Mouse (Mus musculus) heart, postnatal 0 days (tissue): ENCODE measurements around the gene Ly6c1. TPM values are rescaled to one million over a fixed set of nuclear protein-coding genes. Genes with fewer than 3 reads are reported as not detected.
"Not testable (repeated sequence)": the region's sequence is repeated elsewhere in the genome, so short reads cannot be mapped to it uniquely, and the experiment has no call there.

Experiments
- ATAC-seq: fragments of 200-750 bp; cut with Nextera tagmentation; 2 replicates; pipeline ENCODE4 v1.8.0; 2017; ENCODE audit warnings: low read depth, moderate number of reproducible peaks, moderate library complexity; ENCODE audit not compliant: insufficient read depth
- DNase-seq: peaks from one replicate; pipeline ENCODE4 v3.0.0-alpha.2; 2016; ENCODE audit warnings: low spot score
- H3K27ac ChIP-seq: fragments of 300-500 bp; sonication (generic); 2 replicates; pipeline ENCODE4 v1.5.1; 2014; ENCODE audit warnings: low read depth, mild to moderate bottlenecking
- H3K27me3 ChIP-seq: fragments of 300-500 bp; sonication (generic); 2 replicates; pipeline ENCODE4 v1.6.1; 2014; ENCODE audit warnings: low read length, mixed read lengths; ENCODE audit not compliant: control insufficient read depth, insufficient read depth
- H3K36me3 ChIP-seq: fragments of 300-500 bp; sonication (generic); replicated peaks from 2 replicates; pipeline ENCODE4 v1.6.1; 2014; ENCODE audit warnings: low read length, mixed read lengths; ENCODE audit not compliant: control insufficient read depth, insufficient read depth
- H3K4me1 ChIP-seq: fragments of 300-500 bp; sonication (generic); 2 replicates; pipeline ENCODE4 v1.6.1; 2014; ENCODE audit warnings: antibody characterized with exemption; ENCODE audit not compliant: control insufficient read depth, insufficient read depth
- H3K4me2 ChIP-seq: fragments of 300-500 bp; sonication (generic); 2 replicates; pipeline ENCODE4 v1.6.1; 2014; ENCODE audit warnings: low read depth, mild to moderate bottlenecking, low read length, moderate library complexity
- H3K4me3 ChIP-seq: fragments of 300-500 bp; sonication (generic); 2 replicates; pipeline ENCODE4 v1.5.1; 2014; ENCODE audit warnings: low read depth, low read length
- H3K9ac ChIP-seq: fragments of 300-500 bp; sonication (generic); replicated peaks from 2 replicates; pipeline ENCODE4 v1.6.1; 2014; ENCODE audit warnings: low read depth, low read length, mixed read lengths
- H3K9me3 ChIP-seq: fragments of 300-500 bp; sonication (generic); replicated peaks from 2 replicates; pipeline ENCODE4 v1.6.1; 2016; ENCODE audit warnings: low read length; ENCODE audit not compliant: control insufficient read depth
- WGBS: fragments of 180-500 bp; shearing (Covaris S2); extraction: QIAGEN DNeasy Blood & Tissue Kit; methylation state at CpG from one replicate; pipeline ENCODE4 v1.1.7; 2014; 5-methylcytosine and 5-hydroxymethylcytosine counted together
- polyA plus RNA-seq: library from polyadenylated mRNA; unstranded; fragments of >200 nt; fragmentation: Nextera tagmentation; extraction: Ambion mirVana; gene quantifications from 2 replicates; pipeline ENCODE4 v1.2.1, GENCODE M21; 2015
- total RNA-seq: library from RNA; depleted of rRNA; stranded (reverse); fragments of >200 nt; gene quantifications from 2 replicates; pipeline ENCODE4 v1.2.3, GENCODE M21; 2014; ENCODE audit warnings: low replicate concordance

The Ly6c1 gene
- total and polyA plus RNA-seq, 2 experiments from 2014 or later = 65.0 to 125 TPM

DNA sequence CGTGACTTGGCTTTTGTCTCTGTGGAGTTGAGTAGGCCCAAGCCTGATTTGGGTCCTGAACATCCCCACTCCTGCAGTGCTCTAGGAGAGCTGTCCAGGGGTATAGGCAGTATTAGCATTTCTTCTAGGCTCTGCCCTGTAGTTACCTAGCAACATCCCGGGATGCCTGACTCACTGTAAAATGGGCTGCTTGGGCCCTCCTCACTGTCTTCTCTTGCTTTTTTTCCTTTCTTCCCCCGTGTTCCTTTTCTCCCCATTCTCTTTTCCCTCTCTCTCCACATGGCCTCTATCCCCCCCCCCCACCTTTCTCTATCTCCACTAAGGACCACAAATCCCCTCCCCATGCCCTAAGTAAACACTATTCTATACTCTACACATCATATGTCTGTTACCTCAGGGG lies 2.5 kb upstream of the Ly6c1 start:
- WGBS = 47% methylated on average over 3 of the region's 3 CpGs
- H3K27ac ChIP-seq, H3K27me3 ChIP-seq, H3K36me3 ChIP-seq, H3K4me1 ChIP-seq, H3K9ac ChIP-seq, H3K4me3 ChIP-seq, DNase-seq, ATAC-seq, H3K4me2 ChIP-seq, H3K9me3 ChIP-seq: not testable (repeated sequence)

GRCm38 (mm10) chr15:75050593-75050992 lies 2.0 kb upstream of the Ly6c1 start:
- H3K4me2 ChIP-seq, H3K27ac ChIP-seq, H3K9me3 ChIP-seq, H3K36me3 ChIP-seq, H3K27me3 ChIP-seq, DNase-seq, H3K4me3 ChIP-seq, H3K4me1 ChIP-seq, ATAC-seq, H3K9ac ChIP-seq: not testable (repeated sequence)
- WGBS = 100% methylated on average over 1 of the region's 1 CpGs

DNA sequence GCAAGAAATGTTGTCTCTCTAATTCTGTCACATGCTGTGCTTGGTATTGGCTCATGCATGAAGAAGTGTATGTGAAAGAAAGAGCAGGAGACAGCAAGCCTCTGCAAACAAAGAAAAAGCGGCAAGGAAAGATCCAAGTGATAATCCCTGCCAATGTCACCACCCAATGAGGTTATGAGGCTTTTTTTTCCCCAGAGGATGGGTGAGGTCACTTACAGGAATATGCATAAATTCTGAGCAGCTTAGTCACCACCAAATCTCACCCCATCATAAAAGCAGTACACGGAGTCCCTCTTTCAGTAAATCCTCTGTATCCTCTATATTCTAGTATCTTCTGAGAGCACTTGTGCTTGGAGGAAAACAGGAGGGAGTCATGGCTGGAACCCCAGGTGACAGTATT lies 1.2 kb upstream of the Ly6c1 start:
- not testable (repeated sequence) for H3K36me3 ChIP-seq, H3K9ac ChIP-seq, H3K4me1 ChIP-seq, H3K4me2 ChIP-seq, ATAC-seq, H3K9me3 ChIP-seq, DNase-seq, H3K27me3 ChIP-seq, H3K27ac ChIP-seq, H3K4me3 ChIP-seq
- 35% methylated on average over 2 of the region's 2 CpGs for WGBS

- H3K4me1 ChIP-seq, DNase-seq, H3K4me3 ChIP-seq, H3K27me3 ChIP-seq, H3K9ac ChIP-seq, H3K9me3 ChIP-seq, ATAC-seq, H3K36me3 ChIP-seq: not testable (repeated sequence)
- Histone ChIP-seq H3K27ac (peak overlapping the region; percentile 55; the same call in 1 of the 2 replicates), H3K4me2 (peak overlapping the region; percentile 23; the same call in 1 of the 2 replicates)
- 91% methylated on average over 1 of the region's 1 CpGs for WGBS
Measured at GRCm38 (mm10) chr15:75047970-75048320, 685 bp downstream of the Ly6c1 start.

- not testable (repeated sequence) for H3K27ac ChIP-seq, H3K9me3 ChIP-seq, ATAC-seq
Measured at GRCm38 (mm10) chr15:75047313-75047969, 1.2 kb downstream of the Ly6c1 start.

DNA sequence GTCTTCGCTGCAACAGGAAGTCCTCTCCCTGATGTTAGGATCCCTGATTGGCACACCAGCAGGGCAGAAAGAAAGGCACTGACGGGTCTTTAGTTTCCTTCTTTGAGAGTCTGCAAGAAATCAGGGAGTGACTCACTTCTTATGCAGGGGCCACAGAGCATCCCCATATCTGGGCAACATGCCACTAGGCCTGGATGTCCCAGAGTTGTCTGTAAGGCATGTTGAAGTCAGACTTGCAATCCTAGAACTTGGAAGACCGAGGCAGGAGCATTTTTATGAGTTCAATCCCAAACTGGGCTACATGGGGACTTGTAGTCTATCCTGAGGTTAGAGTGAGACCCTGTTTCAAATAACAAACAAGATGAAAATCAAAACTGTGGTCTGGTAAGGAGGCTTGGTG lies 3.1 kb downstream of the Ly6c1 start:
- 67% methylated on average over 3 of the region's 3 CpGs for WGBS
- H3K9me3 ChIP-seq, H3K27ac ChIP-seq, H3K36me3 ChIP-seq, H3K9ac ChIP-seq, ATAC-seq, H3K4me2 ChIP-seq, H3K4me1 ChIP-seq, DNase-seq, H3K4me3 ChIP-seq, H3K27me3 ChIP-seq: not testable (repeated sequence)

More at GRCm38 (mm10) chr15:75047313-75047969, 1.2 kb downstream of the Ly6c1 start:
- not testable (repeated sequence) for H3K36me3 ChIP-seq, H3K4me3 ChIP-seq, DNase-seq, H3K27me3 ChIP-seq, H3K9ac ChIP-seq, H3K4me1 ChIP-seq
- WGBS = 58% methylated on average over 5 of the region's 7 CpGs
- H3K4me2 ChIP-seq = 0 out of 2 replicates have a peak overlapping the region, but pooled peaks have one; percentile 23

- ATAC-seq, H3K27me3 ChIP-seq, H3K4me3 ChIP-seq, H3K4me1 ChIP-seq, H3K9me3 ChIP-seq, H3K27ac ChIP-seq, DNase-seq, H3K4me2 ChIP-seq, H3K9ac ChIP-seq, H3K36me3 ChIP-seq: not testable (repeated sequence)
- 80% methylated on average over 6 of the region's 10 CpGs for WGBS
Measured at GRCm38 (mm10) chr15:75021020-75021759, 27.4 kb downstream of the Ly6c1 start.
